Mouse (Mus musculus): ENCODE results near the gene Golim4. TPM values are rescaled to one million over a fixed set of nuclear protein-coding genes. Genes with fewer than 3 reads are reported as not detected.

Gene Golim4
- 22.1 and 23.3 TPM in 2 replicates for polyA plus RNA-seq (2012)

- no peak for TF ChIP-seq GATA1 (IDR thresholded peaks at IDR 0.05; ENCODE audit: low read length)
These were observed at the start of gene Golim4 for GRCm38 (mm10) chr3:75956551-75957302. Gene Golim4 (minus strand): TSS chr3:75956949.

- no peak for TF ChIP-seq GATA1 (IDR thresholded peaks at IDR 0.05; ENCODE audit: low read length)
These were observed 48.9 kb upstream of the Golim4 start for GRCm38 (mm10) chr3:76005621-76006020.

- TF ChIP-seq GATA1 (IDR thresholded peaks at IDR 0.05; ENCODE audit: low read length): no peak
These were observed 44.4 kb upstream of the Golim4 start for GRCm38 (mm10) chr3:76001156-76001555.

GRCm38 (mm10) chr3:76000481-76000880, 43.7 kb upstream of the Golim4 start:
- no peak for TF ChIP-seq GATA1 (IDR thresholded peaks at IDR 0.05; ENCODE audit: low read length)

GRCm38 (mm10) chr3:75955661-75956491, 873 bp downstream of the Golim4 start:
- TF ChIP-seq GATA1 (IDR thresholded peaks at IDR 0.05; ENCODE audit: low read length): no peak

- TF ChIP-seq GATA1 (IDR thresholded peaks at IDR 0.05; ENCODE audit: low read length): no peak
These were observed 2.6 kb downstream of the Golim4 start for GRCm38 (mm10) chr3:75954185-75954584.

GRCm38 (mm10) chr3:75952328-75953060, 4.3 kb downstream of the Golim4 start:
- no peak for TF ChIP-seq GATA1 (IDR thresholded peaks at IDR 0.05; ENCODE audit: low read length)

- no peak for TF ChIP-seq GATA1 (IDR thresholded peaks at IDR 0.05; ENCODE audit: low read length)
These were observed 5.9 kb downstream of the Golim4 start for GRCm38 (mm10) chr3:75950897-75951296.

- TF ChIP-seq GATA1 (IDR thresholded peaks at IDR 0.05; ENCODE audit: low read length): no peak
These were observed 7.4 kb downstream of the Golim4 start for GRCm38 (mm10) chr3:75949358-75949757.

GRCm38 (mm10) chr3:75948541-75949095, 8.1 kb downstream of the Golim4 start:
- no peak for TF ChIP-seq GATA1 (IDR thresholded peaks at IDR 0.05; ENCODE audit: low read length)

GRCm38 (mm10) chr3:75948003-75948402, 8.7 kb downstream of the Golim4 start:
- TF ChIP-seq GATA1 (IDR thresholded peaks at IDR 0.05; ENCODE audit: low read length): no peak

GRCm38 (mm10) chr3:75942303-75943060, 14.3 kb downstream of the Golim4 start:
- TF ChIP-seq GATA1 (IDR thresholded peaks at IDR 0.05; ENCODE audit: low read length): no peak

- no peak for TF ChIP-seq GATA1 (IDR thresholded peaks at IDR 0.05; ENCODE audit: low read length)
These were observed 14.9 kb downstream of the Golim4 start for GRCm38 (mm10) chr3:75941864-75942263.

- no peak for TF ChIP-seq GATA1 (IDR thresholded peaks at IDR 0.05; ENCODE audit: low read length)
These were observed 20.6 kb downstream of the Golim4 start for GRCm38 (mm10) chr3:75936152-75936551.
